Mouse (Mus musculus) neural tube, embryonic 14.5 days (tissue): ENCODE measurements around the gene A330070K13Rik. TPM values are rescaled to one million over a fixed set of nuclear protein-coding genes. Genes with fewer than 3 reads are reported as not detected.

Source experiments
- ATAC-seq: fragments of 200-750 bp; cut with Nextera tagmentation; 2 replicates; pipeline ENCODE4 v1.8.0; 2017; ENCODE audit warnings: low read depth, mild to moderate bottlenecking, moderate TSS enrichment, moderate library complexity
- H3K27ac ChIP-seq: fragments of 300-500 bp; sonication (generic); 2 replicates; pipeline ENCODE4 v1.5.1; 2014; ENCODE audit warnings: low read depth, mild to moderate bottlenecking, control low read depth, low read length, moderate library complexity, mixed read lengths
- H3K27me3 ChIP-seq: fragments of 300-500 bp; sonication (generic); 2 replicates; pipeline ENCODE4 v1.6.1; 2014; ENCODE audit warnings: low read length; ENCODE audit not compliant: control insufficient read depth, insufficient read depth
- H3K36me3 ChIP-seq: fragments of 300-500 bp; sonication (generic); 2 replicates; pipeline ENCODE4 v1.6.1; 2014; ENCODE audit warnings: low read length, mixed read lengths; ENCODE audit not compliant: control insufficient read depth, insufficient read depth
- H3K4me1 ChIP-seq: fragments of 300-500 bp; sonication (generic); 2 replicates; pipeline ENCODE4 v1.6.1; 2014; ENCODE audit warnings: low read length; ENCODE audit not compliant: control insufficient read depth, insufficient read depth
- H3K4me2 ChIP-seq: fragments of 300-500 bp; sonication (generic); 2 replicates; pipeline ENCODE4 v1.6.1; 2014; ENCODE audit warnings: mild to moderate bottlenecking, low read depth, low read length, control low read depth
- H3K4me3 ChIP-seq: fragments of 300-500 bp; sonication (generic); 2 replicates; pipeline ENCODE4 v1.5.1; 2014; ENCODE audit warnings: low read depth, low read length, control low read depth, mixed read lengths
- H3K9ac ChIP-seq: fragments of 300-500 bp; sonication (generic); replicated peaks from 2 replicates; pipeline ENCODE4 v1.6.1; 2014; ENCODE audit warnings: low read depth, mild to moderate bottlenecking, control low read depth, low read length, mixed read lengths
- H3K9me3 ChIP-seq: fragments of 300-500 bp; sonication (generic); 2 replicates; pipeline ENCODE4 v1.6.1; 2016; ENCODE audit warnings: low read length; ENCODE audit not compliant: control insufficient read depth
- WGBS: fragments of 180-500 bp; shearing (Covaris S2); extraction: QIAGEN DNeasy Blood & Tissue Kit; methylation state at CpG from one replicate; pipeline ENCODE4 v1.1.7; 2014; 5-methylcytosine and 5-hydroxymethylcytosine counted together
- polyA plus RNA-seq: library from polyadenylated mRNA; unstranded; fragments of >200 nt; fragmentation: Nextera tagmentation; extraction: Ambion mirVana; gene quantifications from 2 replicates; pipeline ENCODE4 v1.2.1, GENCODE M21; 2014

A330070K13Rik gene
- polyA plus RNA-seq = 0.59 TPM in 1 of 2 replicates, not detected in the other

DNA sequence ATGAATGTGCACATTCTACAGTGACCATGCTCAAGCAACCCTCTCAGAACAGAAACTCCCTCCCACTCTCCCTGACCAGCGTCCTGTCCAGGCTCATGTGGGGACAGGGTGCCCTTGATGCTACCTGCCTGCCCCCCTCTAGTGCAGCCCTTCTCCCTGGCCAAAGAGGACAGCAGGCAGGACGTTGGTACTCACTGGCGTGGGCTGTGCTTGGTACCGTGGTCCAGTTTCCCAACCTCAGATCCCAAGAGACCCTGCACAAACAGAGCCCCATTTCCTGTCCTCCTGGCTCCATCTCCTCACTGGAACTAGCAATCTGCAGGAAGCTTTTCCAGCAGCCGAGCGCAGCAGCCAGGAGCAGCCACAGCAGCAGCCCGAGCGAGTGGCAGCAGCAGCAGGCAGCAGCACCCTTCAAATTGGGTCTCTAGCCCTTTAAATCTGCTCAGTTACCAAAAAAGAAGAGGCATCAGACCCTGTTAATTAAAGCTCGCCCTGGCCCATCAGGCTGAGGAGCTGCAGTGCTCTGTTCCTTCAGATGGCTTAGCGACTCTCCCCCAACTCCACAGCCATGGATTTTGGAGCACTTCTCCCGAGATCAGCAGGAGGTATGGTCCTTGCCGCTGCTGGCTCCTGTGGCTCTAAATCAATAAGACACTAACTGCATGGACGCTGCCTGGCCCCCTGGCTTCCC lies at the start of gene A330070K13Rik:
TSS of gene A330070K13Rik (minus strand) at position 410 of the 691 bp plus-strand sequence.
- H3K4me1 ChIP-seq = peaks cover 4% of the 10 kb centered on the region
- ATAC-seq = no peak
- peak within 1 kb of the TSS; percentile 15 for H3K4me3 ChIP-seq
- no peak within 1 kb of the TSS for H3K27ac ChIP-seq
- no peaks in the 10 kb centered on the region for H3K27me3 ChIP-seq
- H3K36me3 ChIP-seq = no peaks in the 10 kb centered on the region
- H3K9me3 ChIP-seq = no peaks in the 10 kb centered on the region
- WGBS = 24% methylated on average over 13 of the region's 13 CpGs
- H3K9ac ChIP-seq = peak within 1 kb of the TSS; percentile 32; the same call in 1 of the 2 replicates
- peak within 1 kb of the TSS; percentile 42 for H3K4me2 ChIP-seq

DNA sequence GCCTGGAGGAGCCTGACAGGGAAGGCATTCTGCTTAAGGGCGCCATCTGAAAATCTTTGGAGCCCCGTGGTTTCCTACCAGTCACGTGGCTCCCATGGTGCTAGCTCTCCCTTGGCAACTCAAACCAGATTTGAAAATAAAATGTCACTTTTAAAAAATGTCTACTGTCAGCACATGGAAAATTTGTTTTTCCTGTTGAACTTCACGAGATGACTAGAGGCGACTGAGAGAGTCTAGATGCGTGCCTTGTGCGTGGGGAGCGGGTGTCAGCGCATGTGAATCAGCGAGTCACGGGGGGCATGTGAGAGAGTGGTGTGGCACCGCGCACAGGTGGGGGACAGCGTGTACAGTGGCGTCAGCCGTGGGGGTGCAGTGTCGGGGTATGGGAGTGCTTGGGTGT lies 27.1 kb upstream of the A330070K13Rik start:
- no peak overlapping the region for H3K4me3 ChIP-seq
- WGBS = 94% methylated on average over 17 of the region's 17 CpGs
- no peaks in the 10 kb centered on the region for H3K4me1 ChIP-seq
- no peak overlapping the region for H3K27ac ChIP-seq
- H3K9me3 ChIP-seq = no peaks in the 10 kb centered on the region
- no peak overlapping the region for H3K4me2 ChIP-seq
- ATAC-seq = no peak
- no peaks in the 10 kb centered on the region for H3K36me3 ChIP-seq
- no peak overlapping the region for H3K9ac ChIP-seq
- H3K27me3 ChIP-seq = no peaks in the 10 kb centered on the region

DNA sequence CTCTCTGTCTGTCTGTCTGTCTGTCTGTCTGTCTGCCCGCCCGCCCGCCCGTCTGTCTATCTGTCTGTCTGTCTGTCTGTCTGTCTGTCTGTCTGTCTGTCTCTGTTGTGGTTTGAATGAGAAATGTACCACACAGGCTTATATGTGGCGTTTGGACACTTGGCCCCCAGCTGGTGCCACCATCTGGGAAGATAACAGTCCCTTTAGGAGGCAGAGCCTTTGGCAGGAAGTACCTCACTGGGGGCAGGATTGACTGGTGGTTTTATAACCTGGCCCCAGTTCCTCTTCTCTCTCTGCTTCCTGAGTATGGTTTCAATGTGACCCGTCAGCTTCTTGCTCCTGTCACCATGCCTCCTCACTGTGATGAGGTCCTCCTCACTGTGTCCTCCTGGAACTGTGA lies 25.3 kb upstream of the A330070K13Rik start:
- no peaks in the 10 kb centered on the region for H3K27me3 ChIP-seq
- no peak for ATAC-seq
- H3K4me3 ChIP-seq = no peak overlapping the region
- WGBS = 90% methylated on average over 6 of the region's 6 CpGs
- no peaks in the 10 kb centered on the region for H3K4me1 ChIP-seq
- no peak overlapping the region for H3K27ac ChIP-seq
- no peaks in the 10 kb centered on the region for H3K36me3 ChIP-seq
- H3K9me3 ChIP-seq = no peaks in the 10 kb centered on the region
- H3K4me2 ChIP-seq = no peak overlapping the region
- H3K9ac ChIP-seq = no peak overlapping the region

DNA sequence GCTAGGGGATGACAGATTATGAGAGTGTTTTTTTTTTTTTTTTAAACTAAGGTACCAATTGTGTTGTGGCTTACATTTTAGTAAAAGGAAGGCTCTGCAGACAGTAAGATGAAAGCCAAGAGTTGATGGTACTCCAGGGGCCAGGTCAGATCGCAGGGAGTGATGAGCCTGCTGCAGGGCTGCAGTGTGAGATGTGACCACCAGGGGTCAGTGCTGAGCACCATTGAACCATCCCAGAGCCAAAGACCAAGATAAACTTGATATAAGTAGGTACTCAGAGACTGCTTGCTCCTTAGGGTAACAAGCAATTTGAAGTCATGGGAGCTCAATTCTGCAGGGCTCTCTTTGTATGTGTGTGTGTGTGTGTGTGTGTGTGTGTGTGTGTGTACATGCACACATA lies 20.8 kb upstream of the A330070K13Rik start:
- no peak overlapping the region for H3K4me2 ChIP-seq
- no peak overlapping the region for H3K9ac ChIP-seq
- no peaks in the 10 kb centered on the region for H3K36me3 ChIP-seq
- no peak overlapping the region for H3K4me3 ChIP-seq
- 18% methylated on average over 1 of the region's 1 CpGs for WGBS
- ATAC-seq = no peak
- H3K4me1 ChIP-seq = no peaks in the 10 kb centered on the region
- no peaks in the 10 kb centered on the region for H3K27me3 ChIP-seq
- no peaks in the 10 kb centered on the region for H3K9me3 ChIP-seq
- no peak overlapping the region for H3K27ac ChIP-seq

DNA sequence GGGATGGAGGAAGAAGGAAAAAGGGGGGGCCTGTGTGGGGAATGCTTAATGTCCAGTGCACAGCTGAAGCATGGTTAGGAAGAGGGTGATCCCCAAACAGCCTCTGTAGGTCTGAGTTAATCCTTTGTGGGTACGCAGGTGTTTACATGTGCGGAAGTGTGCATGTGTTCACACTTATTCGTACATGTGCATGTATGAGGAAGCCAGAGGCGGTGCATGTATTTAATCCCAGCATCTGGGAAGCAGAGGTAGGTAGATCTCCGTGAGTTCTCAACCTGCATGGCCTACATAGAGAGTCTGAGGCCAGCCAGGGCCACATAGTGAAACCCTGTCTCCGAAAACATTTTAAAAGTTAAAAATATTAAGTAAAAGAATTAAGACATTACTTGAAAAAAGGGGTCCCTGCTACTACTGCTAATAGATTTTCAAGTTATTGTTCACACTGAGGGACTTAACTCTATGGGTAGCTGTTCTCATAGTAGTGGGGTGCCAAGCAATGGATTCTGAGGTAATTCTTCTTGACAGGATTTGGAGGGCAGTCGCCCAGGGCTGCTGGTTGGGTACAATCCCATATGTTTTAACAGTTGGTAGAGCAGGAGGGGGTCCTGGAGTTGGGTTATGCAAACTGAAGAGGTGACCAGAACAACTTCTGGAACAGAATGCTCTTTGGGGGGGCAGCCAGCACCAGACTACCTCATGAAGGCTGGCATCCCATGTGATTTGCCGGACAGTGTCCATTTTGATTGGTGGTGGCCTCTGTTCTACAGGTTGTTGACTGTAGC lies 15.9 kb upstream of the A330070K13Rik start:
- no peak overlapping the region for H3K27ac ChIP-seq

DNA sequence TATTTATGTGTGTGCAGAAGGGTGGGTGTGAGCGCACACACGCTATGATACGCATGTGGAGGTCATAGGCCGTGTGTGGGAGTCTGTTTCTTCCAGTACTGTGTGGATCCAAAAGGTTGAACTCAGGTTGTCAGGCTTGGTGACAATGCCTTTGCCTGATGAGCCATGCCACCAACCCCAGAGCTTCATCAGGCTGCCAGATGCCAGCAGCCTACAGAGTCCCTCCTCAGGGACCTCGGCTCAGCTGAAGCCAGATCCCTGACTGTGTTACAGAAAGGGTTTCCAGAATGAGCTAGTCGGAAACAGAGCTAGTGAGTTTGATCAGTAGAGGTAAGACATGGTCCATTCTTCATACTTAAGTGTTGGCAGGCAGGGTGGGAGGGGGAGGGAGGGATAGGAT lies 10.7 kb upstream of the A330070K13Rik start:
- Histone ChIP-seq H3K36me3 (no peaks in the 10 kb centered on the region), H3K4me1 (0 out of 2 replicates have a peak, but pooled peaks cover 2% of the 10 kb centered on the region), H3K27ac (0 out of 2 replicates have a peak overlapping the region, but pooled peaks have one; percentile 18), H3K27me3 (no peaks in the 10 kb centered on the region), H3K4me2 (no peak overlapping the region), H3K4me3 (no peak overlapping the region), H3K9me3 (no peaks in the 10 kb centered on the region), H3K9ac (no peak overlapping the region)
- WGBS = 67% methylated on average over 6 of the region's 6 CpGs
- ATAC-seq = no peak

More for the DNA sequence above, 15.9 kb upstream of the A330070K13Rik start:
- Histone ChIP-seq H3K36me3 (no peaks in the 10 kb centered on the region), H3K4me2 (no peak overlapping the region), H3K4me3 (no peak overlapping the region), H3K9ac (no peak overlapping the region), H3K4me1 (no peaks in the 10 kb centered on the region), H3K9me3 (no peaks in the 10 kb centered on the region), H3K27me3 (no peaks in the 10 kb centered on the region)
- ATAC-seq = no peak
- 91% methylated on average over 8 of the region's 8 CpGs for WGBS

DNA sequence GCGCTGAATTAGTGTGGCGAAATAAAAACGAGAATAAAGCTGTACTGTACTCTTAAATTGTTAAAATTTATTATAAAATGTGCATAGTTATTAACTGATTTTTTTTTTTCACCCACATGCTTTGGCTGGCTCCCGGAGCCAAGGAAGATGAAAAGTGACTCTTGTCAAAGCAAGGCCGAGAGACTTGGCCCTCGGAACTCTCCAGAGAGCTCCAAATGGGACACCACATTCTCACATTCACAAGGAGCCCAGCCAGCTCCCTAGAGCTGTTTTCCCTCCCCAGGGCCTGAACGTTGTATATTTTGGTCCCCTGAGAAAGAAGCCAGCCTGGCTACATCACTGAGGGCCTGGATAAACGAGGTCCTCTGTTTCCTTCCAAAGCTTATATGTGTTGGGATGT lies 10.0 kb upstream of the A330070K13Rik start:
- Histone ChIP-seq H3K4me1 (0 out of 2 replicates have a peak, but pooled peaks cover 2% of the 10 kb centered on the region), H3K27me3 (no peaks in the 10 kb centered on the region), H3K27ac (no peak overlapping the region), H3K36me3 (no peaks in the 10 kb centered on the region), H3K9ac (no peak overlapping the region), H3K9me3 (no peaks in the 10 kb centered on the region), H3K4me3 (no peak overlapping the region), H3K4me2 (no peak overlapping the region)
- 58% methylated on average over 8 of the region's 8 CpGs for WGBS
- ATAC-seq = no peak

DNA sequence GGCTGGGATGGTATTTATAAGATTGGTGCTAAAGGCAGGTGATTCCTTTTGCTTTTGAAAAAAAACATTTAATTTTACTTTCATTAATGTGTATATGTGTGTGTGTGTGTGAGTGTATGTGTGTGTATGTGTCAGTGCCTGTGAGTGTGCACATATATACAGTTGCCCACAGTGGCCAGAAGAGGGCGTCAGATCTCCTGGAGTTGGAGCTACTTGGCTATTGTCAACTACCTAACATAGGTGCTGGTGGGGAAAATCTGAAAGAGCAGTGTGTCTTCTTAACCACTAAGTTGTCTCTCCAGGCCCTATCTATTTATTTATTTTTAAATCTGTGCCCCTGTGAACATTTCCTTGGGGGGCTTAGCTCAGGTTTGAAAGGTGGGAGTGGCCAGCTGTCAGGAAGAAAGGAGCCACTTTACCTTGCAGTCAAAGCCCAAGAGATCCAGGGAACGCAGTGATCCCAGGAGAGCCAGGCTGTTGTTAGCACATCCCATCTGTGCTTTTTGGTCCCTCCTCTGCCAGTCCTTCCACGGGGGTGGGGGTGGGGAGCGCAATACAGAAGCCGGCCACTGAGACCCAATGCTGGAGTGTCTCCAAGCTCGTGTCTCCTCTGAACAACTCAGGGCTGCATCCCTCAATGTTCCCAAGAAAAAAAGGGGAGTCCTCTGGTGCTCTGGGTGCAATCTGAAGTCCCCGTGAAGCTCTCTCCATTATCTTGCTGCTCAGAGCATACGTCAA lies 9.4 kb upstream of the A330070K13Rik start:
- no peak overlapping the region for H3K4me3 ChIP-seq
- H3K4me2 ChIP-seq = no peak overlapping the region
- no peak for ATAC-seq
- H3K36me3 ChIP-seq = no peaks in the 10 kb centered on the region
- 0 out of 2 replicates have a peak, but pooled peaks cover 2% of the 10 kb centered on the region for H3K4me1 ChIP-seq
- no peaks in the 10 kb centered on the region for H3K27me3 ChIP-seq
- no peak overlapping the region for H3K9ac ChIP-seq
- no peaks in the 10 kb centered on the region for H3K9me3 ChIP-seq
- no peak overlapping the region for H3K27ac ChIP-seq
- 39% methylated on average over 8 of the region's 8 CpGs for WGBS
